Mouse (Mus musculus): ENCODE results near the gene Eppin. TPM values are rescaled to one million over a fixed set of nuclear protein-coding genes. Genes with fewer than 3 reads are reported as not detected.

Eppin gene
- total and polyA plus RNA-seq, 3 experiments = not detected

GRCm38 (mm10) chr2:164608781-164609180, 15.4 kb upstream of the Eppin start:
- Histone ChIP-seq H3K36me3 (replicated peaks in 1 of 2; ENCODE audit: control insufficient read depth in 1 of 2, insufficient read depth in 1 of 2, low read length in 1 of 2) (no peaks in the 10 kb centered on the region), H3K27me3 (replicated peaks) (peaks cover 80% of the 10 kb centered on the region), H3K27ac (ENCODE audit: insufficient read depth, low read depth) (no peak overlapping the region), H3K4me1 (ENCODE audit: control insufficient read depth in 1 of 2, insufficient read depth in 2 of 2) (no peaks in the 10 kb centered on the region), H3K4me2 (ENCODE audit: insufficient read depth, low read depth, poor library complexity, severe bottlenecking) (no peak overlapping the region), H3K79me2 (replicated peaks; ENCODE audit: control insufficient read depth, extremely low read depth, insufficient read depth, poor library complexity, severe bottlenecking) (no peaks in the 10 kb centered on the region), H3K9me3 (replicated peaks; ENCODE audit: low read length) (peaks cover 2% of the 10 kb centered on the region), H3K4me3 (replicated peaks in 1 of 3; ENCODE audit: low read depth in 2 of 3, low read length in 2 of 3, poor library complexity in 1 of 3) (no peak overlapping the region), H3K9ac (ENCODE audit: insufficient read depth, low read depth) (no peak overlapping the region)
- dilution Hi-C loops (cut with MboI; ENCODE audit: extremely low pct_ligation_motif_present, extremely low pct_unique_long_range_greater_than_20kb, low sequenced_read_pairs) = no loop called here
- no peak for DNase-seq (ENCODE audit: extremely low read depth)
- in situ Hi-C loops (cut with MboI; ENCODE audit: low pct_ligation_motif_present, low pct_unique_long_range_greater_than_20kb, low sequenced_read_pairs) = loop anchor here (10.0 kb wide), 1 partner anchor 46 kb away; the partner anchor contains the start of genes Wfdc10 and Wfdc9
- TF ChIP-seq SMC3 (IDR thresholded peaks at IDR 0.05; ENCODE audit: low read depth, low read length) (no peak), CTCF (conservative IDR thresholded peaks at IDR 0.05 in 1 of 2, IDR thresholded peaks at IDR 0.05 in 1 of 2; ENCODE audit: low read depth in 2 of 2, low read length in 2 of 2) (no peak), USF1 (IDR thresholded peaks at IDR 0.05; ENCODE audit: low read depth, low read length) (no peak), MAX (IDR thresholded peaks at IDR 0.05; ENCODE audit: low read length) (no peak), IRF4 (IDR thresholded peaks at IDR 0.05; ENCODE audit: low read depth, low read length) (no peak), ZNF384 (IDR thresholded peaks at IDR 0.05; ENCODE audit: low read depth, low read length) (no peak), NRF1 (IDR thresholded peaks at IDR 0.05; ENCODE audit: low read depth, low read length) (no peak)

- Histone ChIP-seq H3K9ac (ENCODE audit: insufficient read depth, low read depth) (no peak overlapping the region), H3K27me3 (replicated peaks) (peaks cover 77% of the 10 kb centered on the region), H3K4me3 (replicated peaks in 1 of 3; ENCODE audit: low read depth in 2 of 3, low read length in 2 of 3, poor library complexity in 1 of 3) (no peak overlapping the region), H3K79me2 (replicated peaks; ENCODE audit: control insufficient read depth, extremely low read depth, insufficient read depth, poor library complexity, severe bottlenecking) (no peaks in the 10 kb centered on the region), H3K36me3 (replicated peaks in 1 of 2; ENCODE audit: control insufficient read depth in 1 of 2, insufficient read depth in 1 of 2, low read length in 1 of 2) (no peaks in the 10 kb centered on the region), H3K4me2 (ENCODE audit: insufficient read depth, low read depth, poor library complexity, severe bottlenecking) (no peak overlapping the region), H3K27ac (ENCODE audit: insufficient read depth, low read depth) (no peak overlapping the region), H3K9me3 (replicated peaks; ENCODE audit: low read length) (peaks cover 11% of the 10 kb centered on the region), H3K4me1 (ENCODE audit: control insufficient read depth in 1 of 2, insufficient read depth in 2 of 2) (no peaks in the 10 kb centered on the region)
- dilution Hi-C loops (cut with MboI; ENCODE audit: extremely low pct_ligation_motif_present, extremely low pct_unique_long_range_greater_than_20kb, low sequenced_read_pairs) = no loop called here
- no peak for DNase-seq (ENCODE audit: extremely low read depth)
- in situ Hi-C loops (cut with MboI; ENCODE audit: low pct_ligation_motif_present, low pct_unique_long_range_greater_than_20kb, low sequenced_read_pairs) = loop anchor here (10.0 kb wide), 1 partner anchor 50 kb away; the partner anchor contains the start of genes Wfdc10 and Wfdc9
- TF ChIP-seq IRF4 (IDR thresholded peaks at IDR 0.05; ENCODE audit: low read depth, low read length) (no peak), JUN (IDR thresholded peaks at IDR 0.05; ENCODE audit: insufficient read depth, low read depth, low read length) (no peak), ZC3H11A (IDR thresholded peaks at IDR 0.05; ENCODE audit: low read depth, low read length) (no peak)
Measured at GRCm38 (mm10) chr2:164604411-164604810, 11.0 kb upstream of the Eppin start.

- no peaks in the 10 kb centered on the region for H3K79me2 ChIP-seq (replicated peaks; ENCODE audit: control insufficient read depth, extremely low read depth, insufficient read depth, poor library complexity, severe bottlenecking)
- H3K27me3 ChIP-seq (replicated peaks) = peaks cover 71% of the 10 kb centered on the region
- no peak overlapping the region for H3K27ac ChIP-seq (ENCODE audit: insufficient read depth, low read depth)
- dilution Hi-C loops (cut with MboI; ENCODE audit: extremely low pct_ligation_motif_present, extremely low pct_unique_long_range_greater_than_20kb, low sequenced_read_pairs) (no loop called here), in situ Hi-C loops (cut with MboI; ENCODE audit: low pct_ligation_motif_present, low pct_unique_long_range_greater_than_20kb, low sequenced_read_pairs) (loop anchor here (10.0 kb wide), 1 partner anchor 51 kb away; the partner anchor contains the start of genes Wfdc10 and Wfdc9)
- no peaks in the 10 kb centered on the region for H3K36me3 ChIP-seq (replicated peaks in 1 of 2; ENCODE audit: control insufficient read depth in 1 of 2, insufficient read depth in 1 of 2, low read length in 1 of 2)
- H3K4me2 ChIP-seq (ENCODE audit: insufficient read depth, low read depth, poor library complexity, severe bottlenecking) = no peak overlapping the region
- H3K4me3 ChIP-seq (replicated peaks in 1 of 3; ENCODE audit: low read depth in 2 of 3, low read length in 2 of 3, poor library complexity in 1 of 3) = no peak overlapping the region
- no peak for TF ChIP-seq ZNF384 (IDR thresholded peaks at IDR 0.05; ENCODE audit: low read depth, low read length)
- no peak for TF ChIP-seq JUN (IDR thresholded peaks at IDR 0.05; ENCODE audit: insufficient read depth, low read depth, low read length)
- peak in 1 of 2 experiments; percentile 22; a peak in 1 of 4 replicates for TF ChIP-seq CTCF (conservative IDR thresholded peaks at IDR 0.05 in 1 of 2, IDR thresholded peaks at IDR 0.05 in 1 of 2; ENCODE audit: low read depth in 2 of 2, low read length in 2 of 2)
- no peak for DNase-seq (ENCODE audit: extremely low read depth)
- H3K4me1 ChIP-seq (ENCODE audit: control insufficient read depth in 1 of 2, insufficient read depth in 2 of 2) = no peaks in the 10 kb centered on the region
- peaks cover 11% of the 10 kb centered on the region for H3K9me3 ChIP-seq (replicated peaks; ENCODE audit: low read length)
- no peak overlapping the region for H3K9ac ChIP-seq (ENCODE audit: insufficient read depth, low read depth)
Measured at GRCm38 (mm10) chr2:164603482-164603881, 10.1 kb upstream of the Eppin start.
